Mouse (Mus musculus) thymus, adult 2 months (tissue): ENCODE data around the gene Cpne9. TPM values are rescaled to one million over a fixed set of nuclear protein-coding genes. Genes with fewer than 3 reads are reported as not detected.

Experiments
- DNase-seq: peaks from one replicate; pipeline ENCODE4 v3.0.0; 2021
- H3K27ac ChIP-seq: fragments of 200-500 bp; 2 replicates; pipeline ENCODE4 v1.5.1; 2012; ENCODE audit warnings: low read length, control low read depth; ENCODE audit not compliant: control insufficient read depth, insufficient read depth
- H3K27me3 ChIP-seq: fragments of 200-500 bp; 2 replicates; pipeline ENCODE4 v1.6.1; 2012; ENCODE audit warnings: mild to moderate bottlenecking, low read length, moderate library complexity, mixed read lengths; ENCODE audit not compliant: control insufficient read depth, insufficient read depth
- H3K36me3 ChIP-seq: fragments of 200-500 bp; 2 replicates; pipeline ENCODE4 v1.6.1; 2012; ENCODE audit warnings: mild to moderate bottlenecking, low read length, moderate library complexity; ENCODE audit not compliant: control insufficient read depth, insufficient read depth
- H3K4me1 ChIP-seq: fragments of 200-500 bp; replicated peaks from 2 replicates; pipeline ENCODE4 v1.6.1; 2012; ENCODE audit warnings: low read length; ENCODE audit not compliant: control insufficient read depth, insufficient read depth
- H3K4me3 ChIP-seq: fragments of 200-500 bp; 2 replicates; pipeline ENCODE4 v1.5.1; 2012; ENCODE audit warnings: mild to moderate bottlenecking, low read length, control low read depth, moderate library complexity; ENCODE audit not compliant: control insufficient read depth, insufficient read depth
- CTCF ChIP-seq: fragments of 200-500 bp; IDR thresholded peaks from 2 replicates; pipeline ENCODE4 v1.5.1; 2012; ENCODE audit warnings: mild to moderate bottlenecking, control low read depth, low read length, moderate library complexity, borderline replicate concordance; ENCODE audit not compliant: control insufficient read depth, poor library complexity, insufficient read depth; ENCODE audit errors: extremely low read depth
- POLR2A ChIP-seq: fragments of 200-500 bp; IDR thresholded peaks from 2 replicates; pipeline ENCODE4 v1.6.1; 2012; ENCODE audit warnings: mild to moderate bottlenecking, low read length, control low read depth, moderate library complexity; ENCODE audit not compliant: control insufficient read depth, poor library complexity, insufficient read depth; ENCODE audit errors: extremely low read depth
- WGBS: fragments of 180-500 bp; shearing (Covaris S2); methylation state at CpG from one replicate; pipeline ENCODE4 v1.1.7; 2018; 5-methylcytosine and 5-hydroxymethylcytosine counted together
- polyA plus RNA-seq: library from polyadenylated mRNA; depleted of rRNA; stranded (reverse); fragments of >200 nt; gene quantifications from 2 replicates; pipeline ENCODE4 v1.2.3, GENCODE M21; 2012

Gene Cpne9
- polyA plus RNA-seq, 1 experiment = 0.65 TPM

DNA sequence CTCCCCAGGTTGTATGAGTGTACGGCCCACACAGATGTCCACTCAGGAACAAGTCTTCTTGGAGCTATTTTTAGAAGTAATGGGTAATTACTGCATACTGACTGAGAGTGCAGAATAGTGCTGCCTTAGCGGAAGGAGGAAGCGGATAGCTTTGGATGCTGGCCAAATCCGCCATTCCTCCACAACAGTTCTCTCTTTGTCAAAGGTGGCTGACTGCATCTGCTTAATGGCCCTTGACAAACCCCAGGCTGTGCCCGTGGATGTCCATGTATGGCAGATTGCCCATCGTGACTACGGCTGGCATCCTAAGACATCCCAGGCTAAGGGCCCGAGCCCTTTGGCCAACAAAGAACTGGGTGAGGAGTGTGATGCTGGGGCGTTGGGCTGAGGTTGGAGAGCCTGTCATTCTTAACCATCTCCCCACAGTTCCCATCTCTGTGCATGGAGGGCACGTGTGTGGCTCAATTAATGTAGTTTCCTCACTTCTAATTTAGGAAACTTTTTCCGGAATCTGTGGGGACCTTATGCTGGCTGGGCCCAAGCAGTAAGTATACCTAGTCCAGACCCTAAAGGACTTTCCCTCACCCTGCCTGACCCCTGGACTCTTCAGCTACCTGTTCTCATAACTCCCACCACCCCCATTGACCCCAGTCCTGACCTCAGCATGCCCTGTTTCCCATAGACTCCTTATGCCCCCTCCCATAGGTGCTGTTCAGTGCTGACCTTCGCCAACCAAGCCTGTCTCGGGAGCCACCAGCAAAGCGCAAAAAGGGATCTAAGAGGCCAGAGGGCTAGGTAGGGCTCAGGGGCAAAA is 51.2 kb downstream of the Cpne9 start:
- TF ChIP-seq CTCF = no peak
- TF ChIP-seq POLR2A = no peak
- Histone ChIP-seq H3K4me1 (peaks cover 3% of the 10 kb centered on the region), H3K27me3 (no peaks in the 10 kb centered on the region), H3K36me3 (no peaks in the 10 kb centered on the region), H3K4me3 (no peak overlapping the region), H3K27ac (no peak overlapping the region)
- WGBS = 94% methylated on average over 14 of the region's 14 CpGs
- DNase-seq = no peak

DNA sequence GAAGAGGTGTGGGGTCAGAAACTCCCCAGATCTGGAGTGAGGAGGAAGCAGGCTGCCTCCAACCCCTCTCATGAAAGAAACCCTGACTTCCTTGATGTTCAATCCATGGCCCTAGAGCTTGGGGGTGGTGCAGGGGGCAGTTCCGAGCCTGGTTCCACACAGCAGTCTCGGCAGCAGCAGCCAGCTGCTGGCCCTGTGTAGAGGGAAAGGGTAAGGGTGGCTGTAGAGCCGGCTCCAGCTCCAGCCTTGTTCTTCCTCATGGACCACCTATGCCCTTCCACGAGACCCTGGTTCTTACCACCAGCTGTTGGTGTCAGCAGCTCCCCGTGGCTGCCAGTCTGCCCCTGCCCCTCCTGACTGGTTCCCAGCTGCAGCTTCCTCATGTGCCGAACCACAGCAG is 52.1 kb downstream of the Cpne9 start:
- no peaks in the 10 kb centered on the region for H3K27me3 ChIP-seq
- DNase-seq = no peak
- peaks cover 3% of the 10 kb centered on the region for H3K4me1 ChIP-seq
- H3K36me3 ChIP-seq = no peaks in the 10 kb centered on the region
- H3K27ac ChIP-seq = no peak overlapping the region
- TF ChIP-seq POLR2A (no peak), CTCF (no peak)
- no peak overlapping the region for H3K4me3 ChIP-seq
- WGBS = 88% methylated on average over 6 of the region's 6 CpGs

- no peak for TF ChIP-seq CTCF
- no peak for TF ChIP-seq POLR2A
- no peak for DNase-seq
- no peaks in the 10 kb centered on the region for H3K4me1 ChIP-seq
- H3K27me3 ChIP-seq = no peaks in the 10 kb centered on the region
- H3K36me3 ChIP-seq = no peaks in the 10 kb centered on the region
- H3K27ac ChIP-seq = no peak overlapping the region
- 66% methylated on average over 8 of the region's 8 CpGs for WGBS
- no peak overlapping the region for H3K4me3 ChIP-seq
These were observed 54.9 kb downstream of the Cpne9 start for GRCm38 (mm10) chr6:113336852-113337620.

DNA sequence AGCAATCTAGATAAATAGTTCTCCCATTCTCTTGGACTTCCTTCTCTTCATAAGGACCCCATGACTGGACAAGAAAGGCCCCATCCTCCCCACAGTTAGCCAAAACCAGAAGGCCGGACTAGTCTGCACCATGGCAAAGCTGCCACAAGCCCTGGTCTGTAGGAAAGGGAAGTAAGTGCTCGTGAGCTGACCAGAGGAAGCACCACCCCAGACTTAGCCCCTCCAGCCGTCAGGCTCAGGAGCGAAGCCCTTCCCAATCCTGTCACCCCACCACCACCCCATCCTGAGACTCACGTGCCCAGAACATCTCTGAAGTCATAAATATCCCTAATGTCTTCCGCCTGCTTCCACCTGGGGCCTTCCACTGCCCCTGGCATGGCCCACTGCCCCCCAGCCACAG is 59.5 kb downstream of the Cpne9 start:
- WGBS = 74% methylated on average over 6 of the region's 6 CpGs
- TF ChIP-seq POLR2A (no peak), CTCF (no peak)
- Histone ChIP-seq H3K27ac (no peak overlapping the region), H3K36me3 (no peaks in the 10 kb centered on the region), H3K27me3 (no peaks in the 10 kb centered on the region), H3K4me1 (peaks cover 4% of the 10 kb centered on the region; the same call in 1 of the 2 replicates), H3K4me3 (no peak overlapping the region)
- no peak for DNase-seq

DNA sequence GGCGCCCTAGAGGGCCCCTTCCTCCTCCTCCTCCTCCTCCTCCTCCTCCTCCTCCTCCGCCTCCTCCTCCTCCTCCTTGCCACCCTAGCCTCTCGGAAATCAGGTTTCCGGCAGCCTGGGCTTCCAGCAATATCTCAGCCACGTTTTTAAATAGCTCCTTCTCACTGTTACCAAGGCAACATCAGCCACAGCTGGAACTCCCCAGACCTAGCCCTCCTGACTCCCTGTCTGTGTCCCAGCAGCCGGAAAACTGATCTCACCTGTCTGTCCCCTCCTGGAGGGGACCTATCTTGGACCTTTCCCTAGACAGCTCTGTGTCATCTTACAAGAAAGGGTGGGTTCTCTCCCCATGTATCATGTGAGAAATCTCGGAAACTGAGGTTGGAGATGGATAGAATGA is 60.2 kb downstream of the Cpne9 start:
- Histone ChIP-seq H3K27ac (no peak overlapping the region), H3K36me3 (no peaks in the 10 kb centered on the region), H3K4me3 (no peak overlapping the region), H3K4me1 (peaks cover 4% of the 10 kb centered on the region; the same call in 1 of the 2 replicates), H3K27me3 (no peaks in the 10 kb centered on the region)
- no peak for DNase-seq
- TF ChIP-seq POLR2A (no peak), CTCF (no peak)
- 65% methylated on average over 4 of the region's 7 CpGs for WGBS

DNA sequence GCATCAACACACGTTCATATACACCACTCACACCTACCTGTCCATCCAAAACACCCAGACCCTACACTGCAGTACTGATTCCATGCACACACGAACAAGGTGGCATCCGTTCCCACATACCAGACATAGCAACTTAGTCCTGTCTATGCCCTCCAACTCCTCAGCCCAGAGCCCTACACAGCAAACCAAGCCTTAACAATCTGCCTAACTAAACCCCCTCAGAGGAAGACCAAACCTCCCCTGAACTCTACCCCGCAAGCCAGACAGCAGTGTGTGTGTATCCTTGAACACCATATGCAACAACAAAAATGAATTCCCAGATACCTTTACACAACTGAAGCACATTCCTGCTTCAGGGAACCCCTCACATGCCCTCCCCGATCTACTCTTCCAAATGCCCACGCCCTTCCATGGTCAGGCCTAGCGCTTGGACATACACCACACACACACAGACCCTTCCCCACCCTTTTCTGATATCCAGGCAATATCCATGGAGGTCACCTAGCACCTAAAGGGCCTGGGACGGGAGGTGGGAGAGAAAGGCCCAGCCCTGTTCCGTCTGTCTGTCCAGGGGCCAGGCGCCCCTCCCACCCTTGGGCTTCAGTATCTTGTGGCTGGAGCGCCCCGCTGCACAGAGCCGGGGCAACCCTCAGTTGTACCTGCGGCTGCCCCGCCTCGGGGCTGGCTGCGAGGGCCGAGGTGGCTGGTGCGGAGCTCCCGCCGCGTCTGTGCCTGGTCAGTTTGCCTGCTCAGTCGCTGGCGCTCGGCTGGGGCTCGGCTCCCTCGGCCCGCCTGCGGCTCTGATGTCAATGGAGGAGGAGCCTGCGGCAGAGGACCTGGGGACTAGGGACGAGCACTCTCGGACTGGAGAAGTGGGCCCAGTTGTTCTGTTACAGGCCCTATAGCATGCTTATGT is 61.3 kb downstream of the Cpne9 start, which contains the start of gene Camk1:
Gene Camk1 (minus strand): TSS at position 808 of the 916 bp plus-strand sequence.
- TF ChIP-seq CTCF = no peak
- TF ChIP-seq POLR2A = no peak
- Histone ChIP-seq H3K36me3 (no peaks in the 10 kb centered on the region), H3K4me3 (peak within 1 kb of the TSS; percentile 5), H3K27ac (no peak within 1 kb of the TSS), H3K4me1 (peaks cover 4% of the 10 kb centered on the region; the same call in 1 of the 2 replicates), H3K27me3 (no peaks in the 10 kb centered on the region)
- 22% methylated on average over 32 of the region's 32 CpGs for whole genome bisulfite sequencing
- no peak for DNase-seq
